Mouse (Mus musculus) ovary, postnatal 10 days (tissue): ENCODE measurements at regions not wholly inside any gene's neighbourhood (a gene's known extent, or its start where the extent isn't known, plus 50 kb on each side); places are given as distances from the start of the nearest gene placed in this dataset.

Experiments
- DNase-seq: peaks from one replicate; pipeline ENCODE4 v3.0.0; 2022; ENCODE audit warnings: low spot score

- no peak for DNase-seq
Measured at GRCm38 (mm10) chr15:97460360-97460719, 213.3 kb upstream of the Amigo2 start.

DNA sequence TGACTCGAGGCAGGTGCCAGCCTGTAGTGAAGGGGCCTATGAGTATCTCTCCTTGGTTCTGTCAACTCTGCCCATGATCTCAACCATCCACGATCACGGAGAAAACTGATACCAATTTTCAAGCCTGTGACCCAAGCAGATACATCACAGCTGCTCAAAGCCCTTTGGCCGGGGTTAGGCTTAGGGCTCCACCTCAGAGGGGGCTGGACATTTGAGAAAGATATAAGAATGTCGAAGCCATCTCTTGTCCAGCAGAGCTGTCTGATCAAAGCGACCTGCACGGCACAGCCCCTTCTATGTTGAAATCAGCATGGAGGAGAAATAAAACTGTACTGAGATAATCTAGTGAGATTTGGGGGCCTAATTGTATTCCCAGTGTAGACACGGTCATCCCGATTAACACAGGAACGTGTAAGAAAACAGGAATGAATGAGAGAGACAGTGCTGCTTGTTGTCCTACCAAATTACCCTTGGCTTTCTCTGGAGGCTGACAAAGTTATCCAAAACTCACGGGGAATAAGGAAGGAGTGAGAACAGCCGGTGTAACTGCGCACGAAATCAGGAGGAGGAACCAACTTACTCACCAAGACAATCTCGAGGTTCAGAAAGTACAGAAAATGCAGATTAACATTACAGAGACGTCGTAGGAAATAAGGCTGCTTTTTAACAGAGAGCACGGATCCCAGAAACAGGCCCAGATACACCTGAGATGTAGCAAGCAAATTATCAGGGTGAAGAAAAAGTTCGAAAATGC is 212.7 kb upstream of the Amigo2 start:
- no peak for DNase-seq

- DNase-seq: no peak
Measured at GRCm38 (mm10) chr15:97458748-97459221, 211.7 kb upstream of the Amigo2 start.

GRCm38 (mm10) chr15:97458139-97458747 is 211.2 kb upstream of the Amigo2 start:
- no peak for DNase-seq

GRCm38 (mm10) chr15:97457468-97457867 is 210.4 kb upstream of the Amigo2 start:
- DNase-seq: no peak

DNA sequence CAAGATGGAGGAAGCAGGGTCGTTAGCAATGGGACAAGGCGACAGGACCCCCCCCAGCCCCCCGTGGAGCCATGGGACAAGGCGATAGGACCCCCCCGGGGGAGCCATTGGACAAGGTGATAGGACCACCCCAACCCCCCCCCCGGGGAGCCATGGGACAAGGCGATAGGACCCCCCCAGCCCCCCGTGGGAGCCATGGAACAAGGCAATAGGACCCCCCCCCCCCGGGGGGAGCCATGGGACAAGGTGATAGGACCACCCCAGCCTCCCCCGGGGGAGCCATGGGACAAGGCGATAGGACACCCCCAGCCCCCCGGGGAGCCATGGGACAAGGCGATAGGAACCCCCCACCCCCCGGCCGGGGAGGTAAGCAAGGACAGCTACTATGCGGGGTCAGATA is 209.9 kb upstream of the Amigo2 start:
- DNase-seq: no peak

- no peak for DNase-seq
Measured at GRCm38 (mm10) chr15:97455672-97456071, 208.6 kb upstream of the Amigo2 start.

DNA sequence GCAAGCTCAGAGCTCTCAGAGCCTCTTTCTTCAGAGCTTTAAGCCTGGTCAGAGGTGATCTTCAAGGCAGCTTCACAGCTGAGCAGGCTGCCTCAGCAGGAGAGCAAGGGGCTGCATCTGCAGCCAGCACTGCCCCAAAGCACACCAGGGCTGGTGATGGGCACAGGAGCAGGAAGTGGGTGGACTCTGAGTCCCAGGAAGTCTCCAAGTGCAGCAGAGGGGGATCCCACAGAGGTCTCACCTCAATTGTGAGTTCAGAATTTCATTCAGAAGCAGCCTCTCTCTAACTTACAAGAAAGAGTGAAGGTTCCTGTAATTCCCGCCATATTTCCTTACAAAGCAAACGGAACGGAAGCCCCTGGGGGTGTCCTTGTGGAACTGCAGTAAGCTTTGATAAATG is 202.6 kb upstream of the Amigo2 start:
- DNase-seq: no peak

- DNase-seq: no peak
Measured at GRCm38 (mm10) chr15:97449001-97449400, 201.9 kb upstream of the Amigo2 start.

- no peak for DNase-seq
Measured at GRCm38 (mm10) chr15:97448243-97448880, 201.3 kb upstream of the Amigo2 start.

DNA sequence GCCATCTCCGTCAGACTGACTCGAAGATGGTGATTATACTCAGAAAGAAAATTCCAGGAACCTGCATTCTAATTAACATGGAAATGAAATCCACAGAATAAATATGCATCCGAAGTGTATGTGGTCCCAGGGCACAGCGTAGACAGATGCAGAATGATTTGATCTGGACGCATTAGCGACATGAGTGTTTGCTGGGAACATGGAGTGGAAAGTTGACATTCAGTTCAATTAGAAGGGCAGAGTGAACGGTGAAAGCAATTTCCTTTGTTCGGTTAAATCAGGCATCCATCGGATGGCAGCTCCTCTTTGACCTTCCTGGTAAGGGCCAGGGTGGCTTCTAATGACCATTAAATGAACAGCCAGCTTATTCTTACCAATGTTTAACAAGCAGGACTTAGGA is 199.1 kb upstream of the Amigo2 start:
- no peak for DNase-seq

DNA sequence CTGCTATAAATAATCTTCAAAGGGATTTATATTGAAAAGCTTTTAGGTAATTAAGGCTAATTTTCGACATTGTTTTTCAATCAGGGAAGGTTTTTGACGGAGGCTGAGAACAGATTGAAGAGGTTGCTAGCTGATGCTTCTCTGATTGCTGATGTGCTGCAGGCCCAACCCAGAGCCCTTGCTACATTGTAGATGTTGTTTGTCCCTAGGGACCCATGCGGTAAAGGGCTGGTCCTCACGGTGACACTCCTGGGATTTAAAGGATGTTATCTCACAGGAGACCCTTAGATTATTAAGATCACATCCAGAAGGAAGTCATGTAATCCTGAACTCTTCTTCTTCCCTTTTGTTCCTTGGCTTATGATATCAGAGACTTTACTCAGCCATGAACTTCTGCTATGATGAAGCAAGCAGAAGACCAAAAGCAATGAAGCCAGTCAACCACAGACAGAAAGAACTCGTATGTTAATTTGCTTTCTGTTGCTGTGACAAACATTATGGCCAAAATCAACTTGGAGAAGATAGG is 191.2 kb upstream of the Amigo2 start:
- no peak for DNase-seq
